Mouse (Mus musculus) hindbrain, embryonic 15.5 days (tissue): Measurements from ENCODE around the gene Uxs1. TPM values are rescaled to one million over a fixed set of nuclear protein-coding genes. Genes with fewer than 3 reads are reported as not detected.

Source experiments
- ATAC-seq: fragments of 200-750 bp; cut with Nextera tagmentation; 2 replicates; pipeline ENCODE4 v1.8.0; 2017; ENCODE audit warnings: low read depth, moderate number of reproducible peaks, moderate TSS enrichment; ENCODE audit not compliant: low FRiP score
- H3K27ac ChIP-seq: fragments of 300-500 bp; sonication (generic); replicated peaks from 2 replicates; pipeline ENCODE4 v1.5.1; 2015; ENCODE audit warnings: mild to moderate bottlenecking, inconsistent platforms
- H3K27me3 ChIP-seq: fragments of 300-500 bp; sonication (generic); 2 replicates; pipeline ENCODE4 v1.6.1; 2015; ENCODE audit warnings: control low read depth, inconsistent platforms
- H3K36me3 ChIP-seq: fragments of 300-500 bp; sonication (generic); 2 replicates; pipeline ENCODE4 v1.6.1; 2015; ENCODE audit warnings: control low read depth, inconsistent platforms
- H3K4me1 ChIP-seq: fragments of 300-500 bp; sonication (generic); replicated peaks from 2 replicates; pipeline ENCODE4 v1.6.1; 2015; ENCODE audit warnings: control low read depth, inconsistent platforms
- H3K4me2 ChIP-seq: fragments of 300-500 bp; sonication (generic); 2 replicates; pipeline ENCODE4 v1.6.1; 2015; ENCODE audit warnings: moderate library complexity, mild to moderate bottlenecking, inconsistent platforms
- H3K4me3 ChIP-seq: fragments of 300-500 bp; sonication (generic); 2 replicates; pipeline ENCODE4 v1.5.1; 2015; ENCODE audit warnings: mild to moderate bottlenecking, inconsistent platforms
- H3K9ac ChIP-seq: fragments of 300-500 bp; sonication (generic); 2 replicates; pipeline ENCODE4 v1.6.1; 2015; ENCODE audit warnings: inconsistent platforms
- H3K9me3 ChIP-seq: fragments of 300-500 bp; sonication (generic); 2 replicates; pipeline ENCODE4 v1.6.1; 2016; ENCODE audit warnings: control low read depth, inconsistent platforms
- WGBS: fragments of 180-500 bp; shearing (Covaris S2); methylation state at CpG from one replicate; pipeline ENCODE4 v1.1.7; 2015; 5-methylcytosine and 5-hydroxymethylcytosine counted together
- polyA plus RNA-seq: library from polyadenylated mRNA; unstranded; fragments of >200 nt; fragmentation: Nextera tagmentation; extraction: Ambion mirVana; gene quantifications from 2 replicates; pipeline ENCODE4 v1.2.1, GENCODE M21; 2015

Gene Uxs1
- polyA plus RNA-seq = 17.8 and 20.1 TPM in 2 replicates

DNA sequence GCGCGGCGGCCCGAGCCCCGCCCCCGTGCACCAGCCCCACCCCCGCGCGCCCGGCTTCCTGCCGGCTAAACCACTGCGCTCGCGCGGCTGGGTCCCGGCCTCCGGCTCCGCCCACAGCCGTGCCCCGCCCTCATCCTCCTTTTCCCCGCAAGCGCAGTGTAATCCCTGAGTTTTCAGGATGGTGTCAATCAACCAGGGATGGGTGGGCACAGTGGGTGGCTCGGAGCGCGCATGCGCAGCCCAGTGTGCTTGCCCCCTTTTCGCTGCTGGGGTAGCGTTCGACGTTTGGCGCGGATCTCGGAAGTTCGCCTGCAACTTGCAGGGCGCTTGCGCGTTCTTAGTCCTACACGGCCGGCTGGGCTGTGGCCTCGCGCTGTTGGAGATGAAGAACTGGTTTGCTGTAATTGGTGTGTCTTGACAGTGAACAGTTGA, at the start of gene Uxs1:
Gene Uxs1 (minus strand): TSS at position 38 of the 432 bp plus-strand sequence.
- peaks cover 29% of the 10 kb centered on the region for H3K4me1 ChIP-seq
- H3K4me2 ChIP-seq = peak within 1 kb of the TSS; percentile 93
- peak; percentile 99 for ATAC-seq
- peak within 1 kb of the TSS; percentile 92 for H3K27ac ChIP-seq
- H3K9ac ChIP-seq = peak within 1 kb of the TSS; percentile 81
- H3K27me3 ChIP-seq = no peaks in the 10 kb centered on the region
- peak within 1 kb of the TSS; percentile 82 for H3K4me3 ChIP-seq
- no peaks in the 10 kb centered on the region for H3K9me3 ChIP-seq
- H3K36me3 ChIP-seq = no peaks in the 10 kb centered on the region
- under 1% methylated on average over 39 of the region's 41 CpGs for WGBS

DNA sequence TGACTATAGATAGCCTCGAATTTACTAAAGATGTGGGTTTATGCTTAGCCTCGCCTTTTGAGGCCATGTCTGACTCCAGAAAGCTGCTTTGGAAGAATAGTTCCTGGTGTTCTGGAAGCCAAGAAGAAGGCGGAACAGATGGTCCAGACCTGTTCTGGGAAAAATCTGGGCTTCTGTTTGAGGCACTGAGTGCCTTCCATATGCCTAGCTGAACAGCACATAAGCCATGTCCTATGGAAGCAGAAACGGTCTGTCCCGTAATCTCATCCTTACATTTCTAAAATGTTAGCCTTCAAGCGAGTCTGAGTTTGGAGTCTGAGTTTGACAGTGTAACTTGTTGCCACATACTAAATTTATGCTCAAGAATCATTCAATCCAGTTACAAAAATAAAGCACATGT, 49.6 kb upstream of the Uxs1 start:
- no peak for ATAC-seq
- 89% methylated on average over 6 of the region's 6 CpGs for WGBS
- no peaks in the 10 kb centered on the region for H3K27me3 ChIP-seq

DNA sequence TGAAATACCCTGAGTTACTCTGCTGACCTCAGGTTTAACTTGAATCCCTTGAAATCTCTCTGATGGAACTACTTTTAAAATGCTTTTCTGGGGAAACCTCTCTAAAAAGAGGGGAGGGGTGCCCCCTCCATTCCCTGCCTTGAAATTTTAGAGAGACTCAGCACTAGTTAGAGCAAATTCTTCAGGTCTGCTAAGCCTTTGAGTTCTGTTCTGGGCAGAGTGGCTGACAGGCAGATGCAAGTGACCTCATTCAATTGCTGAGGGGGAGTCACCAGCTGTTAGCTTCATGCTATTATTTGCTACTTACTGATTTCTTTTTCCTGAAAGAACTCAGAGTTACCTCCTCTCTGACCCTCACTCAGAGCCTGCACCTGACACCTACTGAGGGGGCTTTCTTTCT, 43.5 kb upstream of the Uxs1 start:
- Histone ChIP-seq H3K4me2 (no peak overlapping the region), H3K27me3 (no peaks in the 10 kb centered on the region), H3K9me3 (no peaks in the 10 kb centered on the region), H3K4me3 (no peak overlapping the region), H3K4me1 (no peaks in the 10 kb centered on the region), H3K36me3 (no peaks in the 10 kb centered on the region), H3K27ac (no peak overlapping the region), H3K9ac (no peak overlapping the region)
- no peak for ATAC-seq

More for the DNA sequence above, 49.6 kb upstream of the Uxs1 start:
- no peak overlapping the region for H3K9ac ChIP-seq
- no peak overlapping the region for H3K27ac ChIP-seq
- no peak overlapping the region for H3K4me2 ChIP-seq
- H3K4me1 ChIP-seq = no peaks in the 10 kb centered on the region
- H3K4me3 ChIP-seq = no peak overlapping the region
- H3K9me3 ChIP-seq = no peaks in the 10 kb centered on the region
- H3K36me3 ChIP-seq = no peaks in the 10 kb centered on the region

DNA sequence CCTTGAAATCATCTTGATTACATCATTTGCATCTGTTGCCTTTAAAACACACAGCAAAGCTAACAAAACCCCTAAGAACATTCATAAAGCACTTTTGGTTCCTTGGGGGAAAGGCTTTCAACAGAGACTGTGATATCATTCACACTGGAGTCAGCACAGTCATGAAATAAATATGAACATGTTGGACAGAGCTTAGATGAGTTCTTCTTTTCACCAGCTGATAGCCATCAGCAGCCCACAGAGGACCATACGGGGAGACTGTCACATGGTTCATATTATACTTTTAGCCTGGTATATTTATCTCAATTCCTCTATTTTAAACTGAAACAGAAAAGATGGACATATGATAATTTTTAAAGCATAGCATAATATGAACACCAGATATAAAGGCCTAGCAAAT, 40.9 kb upstream of the Uxs1 start:
- Histone ChIP-seq H3K4me1 (no peaks in the 10 kb centered on the region), H3K4me3 (no peak overlapping the region), H3K27me3 (no peaks in the 10 kb centered on the region), H3K9ac (no peak overlapping the region), H3K9me3 (no peaks in the 10 kb centered on the region), H3K4me2 (no peak overlapping the region), H3K27ac (no peak overlapping the region), H3K36me3 (no peaks in the 10 kb centered on the region)
- ATAC-seq = no peak
- WGBS = 81% methylated on average over 1 of the region's 1 CpGs

DNA sequence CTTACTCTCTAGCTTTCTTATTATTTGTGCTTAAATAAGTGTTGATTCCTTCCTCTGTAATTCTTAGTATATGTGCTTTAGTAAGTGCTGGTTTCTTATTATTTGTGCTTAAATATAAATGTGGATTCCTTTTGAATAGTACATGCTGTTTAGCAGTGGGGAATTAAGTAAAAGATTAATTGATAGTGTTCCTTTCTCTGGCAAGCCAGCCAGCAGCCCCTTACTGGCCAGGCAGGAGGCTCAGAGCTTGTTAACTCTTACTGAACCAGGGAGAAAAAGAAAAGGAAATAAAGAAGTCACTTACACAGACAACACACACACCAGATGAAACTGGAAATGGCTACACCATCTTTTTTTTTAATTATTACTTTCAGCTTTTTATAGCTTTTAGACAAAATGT, 37.2 kb upstream of the Uxs1 start:
- H3K9ac ChIP-seq = no peak overlapping the region
- H3K27me3 ChIP-seq = no peaks in the 10 kb centered on the region
- H3K4me1 ChIP-seq = no peaks in the 10 kb centered on the region
- no peaks in the 10 kb centered on the region for H3K9me3 ChIP-seq
- no peak overlapping the region for H3K4me3 ChIP-seq
- no peak overlapping the region for H3K4me2 ChIP-seq
- no peak for ATAC-seq
- H3K36me3 ChIP-seq = no peaks in the 10 kb centered on the region
- H3K27ac ChIP-seq = no peak overlapping the region

DNA sequence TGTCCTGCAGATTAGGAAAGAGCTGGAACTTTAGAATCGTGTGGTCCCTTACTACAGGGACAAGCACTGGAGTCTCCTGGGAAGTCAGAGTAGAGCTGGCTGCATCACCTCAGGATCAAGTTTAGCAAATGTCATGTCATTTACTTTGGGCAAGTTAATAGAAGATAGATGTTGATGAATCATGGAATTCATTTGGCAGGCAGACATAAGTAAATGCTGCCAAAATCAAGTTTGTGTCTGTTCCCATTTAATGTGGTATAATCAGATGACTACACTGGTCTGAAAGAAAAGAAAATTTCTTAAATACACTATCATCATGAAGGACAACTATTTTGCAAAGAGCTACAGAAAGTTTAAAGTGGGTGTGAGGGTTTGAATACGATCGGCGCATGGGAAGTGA, 35.0 kb upstream of the Uxs1 start:
- Histone ChIP-seq H3K27me3 (no peaks in the 10 kb centered on the region), H3K4me3 (no peak overlapping the region), H3K9ac (no peak overlapping the region), H3K27ac (no peak overlapping the region), H3K4me1 (no peaks in the 10 kb centered on the region), H3K4me2 (no peak overlapping the region), H3K36me3 (no peaks in the 10 kb centered on the region), H3K9me3 (no peaks in the 10 kb centered on the region)
- no peak for ATAC-seq
- 94% methylated on average over 4 of the region's 4 CpGs for WGBS

DNA sequence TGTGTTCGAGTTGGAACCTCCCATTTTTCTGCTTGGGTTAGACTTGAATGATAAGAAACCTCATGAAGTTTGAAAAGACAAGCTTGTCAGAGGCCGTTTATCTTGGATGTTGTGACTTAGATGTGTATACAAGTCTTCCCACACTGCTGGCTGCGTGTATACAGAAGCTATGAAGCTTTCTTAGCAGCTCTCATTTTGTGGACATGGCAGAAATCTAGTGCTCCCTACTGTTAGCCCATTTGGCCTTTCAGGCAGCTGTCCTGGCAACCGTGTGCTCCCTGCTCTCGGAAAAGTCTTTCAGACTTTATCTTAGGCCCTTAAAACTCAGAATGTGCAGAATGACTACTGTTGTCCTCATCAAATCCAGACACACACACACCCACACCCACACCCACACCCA, 31.4 kb upstream of the Uxs1 start:
- Histone ChIP-seq H3K4me1 (no peaks in the 10 kb centered on the region), H3K4me3 (no peak overlapping the region), H3K4me2 (no peak overlapping the region), H3K27me3 (no peaks in the 10 kb centered on the region), H3K36me3 (no peaks in the 10 kb centered on the region), H3K9ac (no peak overlapping the region), H3K9me3 (no peaks in the 10 kb centered on the region), H3K27ac (no peak overlapping the region)
- 79% methylated on average over 5 of the region's 5 CpGs for WGBS
- ATAC-seq = no peak

DNA sequence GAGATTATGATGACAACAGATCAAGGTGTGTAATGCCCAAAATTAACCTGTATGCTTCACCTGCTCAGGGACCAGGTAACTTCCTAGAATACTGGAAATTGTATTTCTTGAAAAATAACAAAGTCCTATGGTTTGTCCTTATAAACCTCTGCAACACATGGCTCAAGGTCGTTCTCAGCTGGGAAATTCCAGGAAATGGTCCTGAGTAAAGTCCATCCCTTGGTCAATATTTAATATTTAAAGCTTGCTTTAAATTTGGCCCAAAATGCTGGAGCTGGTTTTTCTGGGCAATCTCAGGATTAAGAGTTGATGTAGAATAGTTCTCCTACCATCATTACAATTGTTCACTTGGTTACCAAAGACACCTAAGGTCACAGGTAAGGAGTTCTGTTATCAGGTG, 30.1 kb upstream of the Uxs1 start:
- WGBS = 75% methylated on average over 1 of the region's 1 CpGs
- no peaks in the 10 kb centered on the region for H3K4me1 ChIP-seq
- ATAC-seq = no peak

DNA sequence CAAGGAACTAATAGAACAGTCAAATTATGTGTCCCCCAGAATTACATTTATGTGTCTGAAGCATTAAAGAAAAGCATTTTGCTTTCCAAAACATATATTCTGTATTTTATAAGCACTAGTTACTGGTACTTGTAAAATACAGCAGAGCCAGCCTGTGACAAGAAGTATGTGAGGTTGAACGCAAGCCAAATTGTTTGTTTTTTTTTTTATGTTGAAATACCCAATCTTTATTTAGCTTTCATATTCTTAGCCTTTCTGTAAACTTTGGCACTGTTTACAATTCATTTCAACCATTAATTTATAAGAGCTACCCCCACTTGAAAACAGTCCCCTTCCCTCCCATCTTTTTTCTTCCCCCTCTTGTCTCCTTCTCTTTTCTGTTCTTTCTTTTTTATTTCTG, 28.0 kb upstream of the Uxs1 start:
- H3K27me3 ChIP-seq = no peaks in the 10 kb centered on the region
- no peak overlapping the region for H3K4me3 ChIP-seq
- H3K9me3 ChIP-seq = no peaks in the 10 kb centered on the region
- ATAC-seq = no peak
- H3K4me1 ChIP-seq = no peaks in the 10 kb centered on the region
- no peak overlapping the region for H3K27ac ChIP-seq
- no peaks in the 10 kb centered on the region for H3K36me3 ChIP-seq
- no peak overlapping the region for H3K9ac ChIP-seq
- 89% methylated on average over 1 of the region's 1 CpGs for WGBS
- no peak overlapping the region for H3K4me2 ChIP-seq

More for the DNA sequence above, 30.1 kb upstream of the Uxs1 start:
- H3K27ac ChIP-seq = no peak overlapping the region
- H3K9ac ChIP-seq = no peak overlapping the region
- no peak overlapping the region for H3K4me2 ChIP-seq
- no peaks in the 10 kb centered on the region for H3K36me3 ChIP-seq
- no peaks in the 10 kb centered on the region for H3K27me3 ChIP-seq
- no peak overlapping the region for H3K4me3 ChIP-seq
- no peaks in the 10 kb centered on the region for H3K9me3 ChIP-seq

DNA sequence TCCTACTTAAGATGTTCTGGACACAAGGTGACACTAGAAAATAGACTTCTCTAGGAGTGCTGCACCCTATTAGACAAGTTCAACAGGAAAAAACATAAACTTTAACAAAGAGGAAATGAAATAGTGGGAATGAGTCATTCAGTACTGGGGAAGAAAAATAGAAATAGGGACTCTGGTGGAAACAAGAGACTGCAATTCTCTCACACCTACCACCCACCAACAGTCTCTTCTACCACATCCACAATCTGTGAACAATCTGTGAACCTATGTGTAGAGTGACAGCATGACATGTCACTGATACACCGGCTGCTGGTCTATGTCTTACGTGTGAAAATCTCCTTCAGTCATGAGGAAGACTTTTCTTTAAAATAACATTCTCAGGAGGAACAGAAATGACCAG, 15.8 kb upstream of the Uxs1 start:
- H3K9me3 ChIP-seq = no peaks in the 10 kb centered on the region
- H3K9ac ChIP-seq = no peak overlapping the region
- no peaks in the 10 kb centered on the region for H3K4me1 ChIP-seq
- H3K36me3 ChIP-seq = no peaks in the 10 kb centered on the region
- no peak overlapping the region for H3K4me2 ChIP-seq
- 92% methylated on average over 2 of the region's 2 CpGs for WGBS
- no peaks in the 10 kb centered on the region for H3K27me3 ChIP-seq
- ATAC-seq = no peak
- H3K4me3 ChIP-seq = no peak overlapping the region
- no peak overlapping the region for H3K27ac ChIP-seq

DNA sequence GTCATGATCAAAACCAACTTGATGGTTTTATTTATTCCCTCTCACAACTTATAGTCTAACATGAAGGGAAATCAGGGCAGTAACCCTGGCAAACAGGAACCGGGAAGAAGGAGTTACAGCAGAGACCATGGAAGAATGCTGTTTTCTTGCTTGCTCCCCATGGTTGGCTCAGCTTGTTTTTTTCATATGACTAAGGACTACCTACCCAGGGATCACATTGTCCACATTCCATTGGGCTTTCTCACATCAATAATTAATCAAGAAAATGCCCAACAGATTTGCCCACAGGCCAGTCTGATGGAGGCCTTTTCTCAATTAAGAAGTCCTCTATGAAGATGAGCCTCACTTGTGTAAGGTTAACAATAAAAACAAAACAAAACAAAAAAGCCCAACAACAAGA, 9.6 kb upstream of the Uxs1 start:
- WGBS = 95% methylated on average over 1 of the region's 1 CpGs
- Histone ChIP-seq H3K4me3 (no peak overlapping the region), H3K9me3 (no peaks in the 10 kb centered on the region), H3K9ac (no peak overlapping the region), H3K4me2 (no peak overlapping the region), H3K27ac (no peak overlapping the region), H3K4me1 (no peaks in the 10 kb centered on the region), H3K36me3 (no peaks in the 10 kb centered on the region), H3K27me3 (no peaks in the 10 kb centered on the region)
- ATAC-seq = no peak

DNA sequence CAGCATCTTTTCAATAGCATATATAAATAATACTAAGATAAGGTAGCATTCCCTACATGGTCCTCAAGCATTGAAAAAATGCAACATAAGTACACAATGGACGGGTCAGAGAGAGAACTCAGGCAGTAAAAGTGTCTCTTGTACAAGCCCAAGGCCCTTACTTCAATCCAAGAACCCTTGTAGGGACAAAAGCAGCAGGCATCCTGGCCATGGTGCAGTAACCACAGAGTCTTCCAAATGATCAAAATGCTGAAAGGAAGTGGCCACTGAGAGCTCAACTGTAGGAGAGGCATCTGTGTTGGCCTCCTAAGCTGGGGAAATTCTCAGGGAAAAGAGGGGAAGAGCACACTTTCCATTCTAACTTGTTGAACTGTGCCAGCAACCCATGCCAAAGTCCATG, 2.5 kb upstream of the Uxs1 start:
- Histone ChIP-seq H3K9ac (no peak overlapping the region), H3K4me3 (no peak overlapping the region), H3K4me2 (no peak overlapping the region), H3K36me3 (no peaks in the 10 kb centered on the region), H3K27ac (no peak overlapping the region), H3K27me3 (no peaks in the 10 kb centered on the region), H3K9me3 (no peaks in the 10 kb centered on the region), H3K4me1 (peaks cover 21% of the 10 kb centered on the region)
- no peak for ATAC-seq
- 57% methylated on average over 1 of the region's 1 CpGs for WGBS

DNA sequence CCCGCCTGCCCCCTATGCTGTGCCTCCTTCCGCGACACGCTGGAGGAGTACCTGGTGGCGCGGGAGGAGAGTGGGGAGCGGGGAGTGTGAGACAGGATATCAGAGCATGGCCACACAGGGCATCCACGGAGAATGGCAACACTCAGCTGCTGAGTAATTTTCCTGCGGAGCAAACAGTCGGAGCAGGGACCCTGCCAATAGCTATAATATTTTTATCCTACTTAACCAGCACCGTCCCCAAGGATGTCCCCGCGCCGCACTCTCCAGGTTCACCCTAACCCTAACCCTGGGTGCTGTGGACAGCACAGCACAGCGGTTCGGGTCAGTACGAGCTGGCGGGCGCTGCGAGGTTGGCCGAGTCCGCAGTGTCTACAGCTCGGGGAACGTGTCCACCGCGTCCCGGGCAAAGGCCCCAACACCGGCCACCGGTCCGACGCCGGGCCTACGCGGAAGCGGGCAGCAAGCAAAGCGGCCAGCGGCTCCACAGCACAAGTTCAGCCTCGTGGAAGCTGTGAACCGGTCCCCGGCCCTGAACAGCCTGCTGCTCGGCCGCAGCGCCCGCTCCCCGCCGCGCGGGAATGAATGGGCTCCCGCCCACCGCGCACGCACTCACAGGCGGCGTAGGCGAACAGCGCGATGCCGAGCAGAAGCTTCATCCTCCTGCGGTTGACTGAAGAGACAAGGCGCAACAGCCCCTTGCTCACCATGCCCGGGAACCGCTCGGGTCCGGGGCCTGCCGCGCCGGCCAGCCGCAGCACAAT, 418 bp downstream of the Uxs1 start:
- Histone ChIP-seq H3K27me3 (no peaks in the 10 kb centered on the region), H3K4me3 (peak overlapping the region; percentile 82), H3K4me2 (peak overlapping the region; percentile 93), H3K9ac (peak overlapping the region; percentile 81), H3K4me1 (peaks cover 29% of the 10 kb centered on the region), H3K27ac (peak overlapping the region; percentile 92), H3K36me3 (no peaks in the 10 kb centered on the region), H3K9me3 (no peaks in the 10 kb centered on the region)
- under 1% methylated on average over 66 of the region's 68 CpGs for WGBS
- ATAC-seq = peak; percentile 76
